Mouse (Mus musculus) limb, embryonic 12.5 days (tissue): Measurements from ENCODE around the gene Sgca. TPM values are rescaled to one million over a fixed set of nuclear protein-coding genes. Genes with fewer than 3 reads are reported as not detected.

ENCODE experiments used
- ATAC-seq: fragments of 200-750 bp; cut with Nextera tagmentation; 2 replicates; pipeline ENCODE4 v1.8.0; 2017; ENCODE audit warnings: low read depth, moderate TSS enrichment; ENCODE audit not compliant: insufficient number of reproducible peaks, insufficient read depth, low FRiP score, low TSS enrichment
- H3K27ac ChIP-seq: fragments of 300-500 bp; sonication (generic); 2 replicates; pipeline ENCODE4 v1.5.1; 2016; ENCODE audit warnings: mild to moderate bottlenecking, moderate library complexity
- H3K27me3 ChIP-seq: fragments of 300-500 bp; sonication (generic); 2 replicates; pipeline ENCODE4 v1.6.1; 2016; ENCODE audit warnings: mild to moderate bottlenecking, moderate library complexity
- H3K36me3 ChIP-seq: fragments of 300-500 bp; sonication (generic); 2 replicates; pipeline ENCODE4 v1.6.1; 2016; ENCODE audit warnings: mild to moderate bottlenecking, moderate library complexity
- H3K4me1 ChIP-seq: fragments of 300-500 bp; sonication (generic); replicated peaks from 2 replicates; pipeline ENCODE4 v1.6.1; 2016
- H3K4me2 ChIP-seq: fragments of 300-500 bp; sonication (generic); 2 replicates; pipeline ENCODE4 v1.6.1; 2016; ENCODE audit warnings: mild to moderate bottlenecking, moderate library complexity
- H3K4me3 ChIP-seq: fragments of 300-500 bp; sonication (generic); replicated peaks from 2 replicates; pipeline ENCODE4 v1.5.1; 2016; ENCODE audit warnings: mild to moderate bottlenecking
- H3K9ac ChIP-seq: fragments of 300-500 bp; sonication (generic); replicated peaks from 2 replicates; pipeline ENCODE4 v1.6.1; 2016; ENCODE audit warnings: mild to moderate bottlenecking, moderate library complexity
- H3K9me3 ChIP-seq: fragments of 300-500 bp; sonication (generic); 2 replicates; pipeline ENCODE4 v1.6.1; 2016; ENCODE audit warnings: mild to moderate bottlenecking, moderate library complexity
- WGBS: fragments of 180-500 bp; shearing (Covaris S2); methylation state at CpG from one replicate; pipeline ENCODE4 v1.1.7; 2016; 5-methylcytosine and 5-hydroxymethylcytosine counted together
- polyA plus RNA-seq: library from polyadenylated mRNA; unstranded; fragments of >200 nt; fragmentation: Nextera tagmentation; extraction: Ambion mirVana; gene quantifications from 2 replicates; pipeline ENCODE4 v1.2.1, GENCODE M21; 2016

Sgca gene
- polyA plus RNA-seq, 1 experiment from 2014 or later, result 2.8 TPM

DNA sequence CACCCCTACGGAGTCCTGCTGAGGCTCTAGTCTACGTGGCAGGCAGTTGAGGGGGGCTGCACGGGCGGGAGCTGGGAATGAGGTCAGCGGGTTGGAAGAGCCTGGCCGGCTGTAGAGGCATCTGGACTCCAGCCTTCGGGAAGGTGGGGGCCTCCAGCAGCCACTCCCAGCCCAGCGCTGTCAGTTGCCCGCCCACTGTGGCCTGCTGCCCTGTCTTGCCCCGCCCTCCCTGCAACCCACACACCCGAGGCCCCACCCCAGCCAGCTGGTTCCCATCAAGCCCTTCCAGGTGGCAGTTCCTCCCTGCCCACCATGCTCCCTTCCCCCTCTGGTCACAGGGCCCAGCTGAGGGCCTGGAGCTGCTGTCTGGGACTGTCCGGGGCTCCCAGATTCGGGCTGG is 47.3 kb downstream of the Sgca start:
- WGBS, result 1% methylated on average over 13 of the region's 13 CpGs
- Histone ChIP-seq H3K4me2 (peak overlapping the region; percentile 38), H3K27ac (peak overlapping the region; percentile 94), H3K9ac (no peak overlapping the region; the same call in 1 of the 2 replicates), H3K27me3 (no peaks in the 10 kb centered on the region), H3K4me3 (peak overlapping the region; percentile 11; the same call in 1 of the 2 replicates), H3K9me3 (no peaks in the 10 kb centered on the region), H3K4me1 (peaks cover 56% of the 10 kb centered on the region), H3K36me3 (no peaks in the 10 kb centered on the region)
- peak; percentile 91 for ATAC-seq

DNA sequence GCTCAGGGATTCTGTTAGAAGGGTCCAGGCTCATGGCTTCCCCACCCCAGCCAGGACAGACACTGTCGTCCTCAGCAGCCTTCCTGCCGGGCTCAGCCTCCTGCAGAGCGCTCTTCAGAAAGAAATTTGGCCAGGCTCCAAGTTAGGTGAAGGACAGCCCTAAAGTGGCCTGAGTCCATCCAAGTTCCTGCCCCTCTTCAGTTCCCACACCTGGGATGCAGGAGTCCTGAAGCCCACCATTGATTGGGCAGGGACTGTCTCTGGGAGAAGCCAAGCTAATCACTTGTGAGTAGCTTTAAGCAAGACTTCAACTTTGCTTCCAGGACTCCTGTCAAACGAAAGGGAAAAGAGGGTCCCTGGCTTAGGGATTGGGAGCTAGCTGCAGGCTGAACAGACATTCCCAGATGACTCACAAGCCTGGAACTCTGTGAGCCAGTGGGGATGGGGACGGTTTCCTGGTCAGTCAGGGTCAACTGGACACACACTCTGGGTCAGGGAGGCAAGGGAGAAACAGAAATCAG is 48.3 kb downstream of the Sgca start:
- Histone ChIP-seq H3K4me3 (no peak overlapping the region), H3K27ac (peak overlapping the region; percentile 94), H3K27me3 (no peaks in the 10 kb centered on the region), H3K36me3 (no peaks in the 10 kb centered on the region), H3K9me3 (no peaks in the 10 kb centered on the region), H3K9ac (no peak overlapping the region), H3K4me1 (peaks cover 46% of the 10 kb centered on the region), H3K4me2 (no peak overlapping the region)
- ATAC-seq, result no peak
- WGBS, result 18% methylated on average over 5 of the region's 5 CpGs

DNA sequence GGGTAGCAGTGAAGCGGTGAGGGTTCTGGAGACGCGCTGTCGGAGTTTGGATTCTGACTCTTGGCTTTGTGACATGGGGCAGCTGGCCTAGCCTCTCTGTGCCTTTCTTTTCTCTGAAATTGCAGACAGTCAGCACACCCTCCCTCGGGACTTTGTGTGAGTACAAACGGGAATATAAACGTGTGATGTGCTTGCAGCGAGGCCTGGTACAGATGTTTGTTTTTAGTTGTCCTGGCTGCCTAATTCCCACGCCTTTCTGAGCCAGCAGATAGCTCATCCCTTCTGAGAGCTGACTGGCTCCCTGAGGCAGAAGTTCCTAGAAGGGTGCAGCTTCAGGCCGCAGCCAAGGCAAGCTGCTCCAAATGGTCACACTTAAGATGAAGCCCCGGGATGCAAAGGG is 49.7 kb downstream of the Sgca start:
- 49% methylated on average over 11 of the region's 11 CpGs for WGBS
- Histone ChIP-seq H3K4me1 (peaks cover 40% of the 10 kb centered on the region), H3K4me2 (no peak overlapping the region), H3K9ac (no peak overlapping the region), H3K36me3 (no peaks in the 10 kb centered on the region), H3K4me3 (no peak overlapping the region), H3K27ac (peak overlapping the region; percentile 29; the same call in 1 of the 2 replicates), H3K9me3 (no peaks in the 10 kb centered on the region), H3K27me3 (no peaks in the 10 kb centered on the region)
- ATAC-seq, result no peak

DNA sequence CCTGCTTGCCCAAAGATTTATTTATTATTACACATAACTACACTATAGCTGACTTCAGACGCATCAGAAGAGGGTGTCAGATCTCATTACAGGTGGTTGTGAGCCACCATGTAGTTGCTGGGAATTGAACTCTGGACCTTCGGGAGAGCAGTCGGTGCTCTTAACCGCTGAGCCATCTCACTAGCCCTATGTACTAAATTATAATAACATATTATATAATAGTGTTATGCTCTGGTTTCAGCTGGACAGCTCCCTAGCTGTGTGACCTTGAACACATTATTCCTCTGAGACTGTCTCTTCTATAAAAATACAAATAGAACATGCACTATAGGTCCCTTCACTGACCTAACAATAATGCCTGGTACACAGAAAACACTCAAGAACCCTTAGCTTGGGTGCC is 51.1 kb downstream of the Sgca start:
- Histone ChIP-seq H3K4me1 (peaks cover 36% of the 10 kb centered on the region), H3K9ac (no peak overlapping the region), H3K4me3 (no peak overlapping the region), H3K27me3 (no peaks in the 10 kb centered on the region), H3K4me2 (no peak overlapping the region), H3K9me3 (no peaks in the 10 kb centered on the region), H3K36me3 (no peaks in the 10 kb centered on the region), H3K27ac (no peak overlapping the region)
- ATAC-seq, result no peak
- 90% methylated on average over 4 of the region's 4 CpGs for WGBS

DNA sequence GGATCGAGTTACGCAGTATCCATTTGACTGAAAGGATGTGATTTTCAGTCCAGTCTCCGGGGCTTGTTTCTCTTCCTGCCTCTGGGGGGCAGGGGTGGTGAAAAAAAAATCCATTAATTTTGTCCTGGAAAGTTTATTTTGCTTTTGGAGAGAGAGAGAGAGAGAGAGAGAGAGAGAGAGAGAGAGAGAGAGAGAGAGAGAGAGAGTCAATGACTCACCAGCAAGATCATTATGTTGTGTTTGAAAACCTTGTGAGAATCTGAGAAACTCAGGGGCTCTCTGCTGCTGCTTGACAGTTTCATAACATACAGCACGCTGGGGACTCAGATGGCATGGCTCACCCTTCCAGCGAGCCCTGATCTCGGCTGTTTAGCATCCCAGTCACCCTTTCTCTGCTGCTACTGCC is 55.1 kb downstream of the Sgca start:
- H3K27ac ChIP-seq, result no peak overlapping the region
- WGBS, result 39% methylated on average over 6 of the region's 6 CpGs
- ATAC-seq, result no peak

DNA sequence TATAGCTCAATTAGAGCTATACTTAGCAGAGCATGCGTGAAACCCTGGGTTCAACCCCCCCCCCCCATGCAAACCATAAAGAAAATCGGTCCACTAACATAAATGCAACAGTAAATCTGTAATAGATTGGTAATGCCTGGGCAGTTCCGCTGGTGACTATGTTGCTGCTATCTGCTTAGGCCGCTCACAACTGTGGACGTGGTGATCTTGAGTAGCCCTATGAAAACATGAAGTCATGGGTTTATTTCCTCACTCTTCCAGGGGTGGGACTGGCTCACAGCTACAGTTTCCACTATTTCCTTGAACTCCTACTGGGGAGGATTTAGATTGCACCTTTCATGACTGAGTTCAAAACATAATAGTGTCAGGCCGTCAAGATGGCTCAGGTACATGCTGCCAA is 58.4 kb downstream of the Sgca start:
- no peaks in the 10 kb centered on the region for H3K27me3 ChIP-seq
- H3K9me3 ChIP-seq, result no peaks in the 10 kb centered on the region
- no peak overlapping the region for H3K9ac ChIP-seq
- no peak for ATAC-seq
- no peaks in the 10 kb centered on the region for H3K36me3 ChIP-seq
- H3K4me1 ChIP-seq, result peaks cover 22% of the 10 kb centered on the region
- WGBS, result 64% methylated on average over 6 of the region's 6 CpGs
- 0 out of 2 replicates have a peak overlapping the region, but pooled peaks have one; percentile 64 for H3K27ac ChIP-seq
- H3K4me3 ChIP-seq, result no peak overlapping the region
- no peak overlapping the region for H3K4me2 ChIP-seq

More for the DNA sequence above, 55.1 kb downstream of the Sgca start:
- H3K36me3 ChIP-seq, result no peaks in the 10 kb centered on the region
- H3K4me3 ChIP-seq, result no peak overlapping the region
- no peaks in the 10 kb centered on the region for H3K27me3 ChIP-seq
- no peaks in the 10 kb centered on the region for H3K9me3 ChIP-seq
- peaks cover 13% of the 10 kb centered on the region for H3K4me1 ChIP-seq
- no peak overlapping the region for H3K9ac ChIP-seq
- no peak overlapping the region for H3K4me2 ChIP-seq

DNA sequence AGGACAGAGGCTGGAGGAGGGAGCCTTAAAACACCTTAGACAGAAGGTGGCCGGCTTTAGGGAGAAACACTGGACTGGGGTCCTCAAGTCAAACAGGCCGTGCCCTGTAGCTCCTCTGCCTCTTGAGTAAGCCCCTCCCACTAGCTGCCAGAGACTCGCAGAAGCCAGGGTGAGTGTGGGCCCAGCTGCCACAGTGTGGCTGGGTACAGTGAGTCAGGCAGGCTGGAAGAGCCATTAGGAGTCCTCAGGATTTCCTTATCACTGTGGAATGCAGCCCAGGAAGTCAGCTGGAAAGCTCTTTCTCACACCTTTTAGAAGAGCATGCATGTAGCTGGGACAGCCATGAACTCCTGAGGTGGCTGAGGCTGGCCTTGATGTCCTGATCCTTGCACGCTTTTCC is 59.6 kb downstream of the Sgca start:
- no peak for ATAC-seq
- Histone ChIP-seq H3K4me1 (peaks cover 26% of the 10 kb centered on the region), H3K27me3 (no peaks in the 10 kb centered on the region), H3K4me2 (no peak overlapping the region), H3K4me3 (no peak overlapping the region), H3K36me3 (no peaks in the 10 kb centered on the region), H3K9ac (no peak overlapping the region), H3K27ac (peak overlapping the region; percentile 18; the same call in 1 of the 2 replicates), H3K9me3 (no peaks in the 10 kb centered on the region)
- 30% methylated on average over 4 of the region's 4 CpGs for WGBS

DNA sequence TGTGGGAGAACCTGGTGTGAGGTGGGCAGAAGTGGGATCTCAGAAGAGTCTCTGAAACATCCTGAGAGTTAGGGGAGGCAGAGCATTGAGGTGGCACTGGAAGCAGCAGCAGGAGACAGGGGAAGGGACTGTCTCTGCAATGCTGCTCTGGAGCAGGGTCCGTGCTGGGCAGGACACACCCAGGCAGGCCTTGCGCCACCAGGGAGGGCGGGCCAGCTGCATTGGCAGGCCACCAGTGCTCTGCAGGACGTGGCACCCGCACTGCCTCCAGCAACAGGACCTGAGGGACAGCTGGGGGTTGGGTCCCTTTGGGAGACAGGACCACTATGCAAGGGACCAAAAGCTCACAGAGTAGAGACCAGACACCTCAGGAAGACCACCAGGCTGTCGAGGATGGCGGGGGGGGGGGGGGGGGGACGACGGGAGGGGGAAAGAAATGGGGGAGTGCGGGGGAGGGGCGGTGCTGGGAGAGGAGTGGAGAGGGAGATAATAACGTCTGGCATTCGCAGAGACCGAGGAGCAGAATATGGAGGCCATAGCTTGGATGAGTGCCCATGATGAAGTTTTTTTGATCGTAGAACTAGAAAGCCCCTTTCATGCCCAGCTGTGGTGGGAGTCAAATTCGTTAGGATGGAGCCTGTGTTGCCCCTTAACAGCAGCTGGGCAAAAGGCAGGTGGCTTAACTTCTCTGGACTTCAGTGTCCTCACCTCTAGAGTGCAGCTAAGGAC is 60.3 kb downstream of the Sgca start:
- H3K9ac ChIP-seq, result no peak overlapping the region
- WGBS, result 26% methylated on average over 13 of the region's 16 CpGs
- no peak overlapping the region for H3K4me2 ChIP-seq
- peaks cover 22% of the 10 kb centered on the region for H3K4me1 ChIP-seq
- no peak overlapping the region for H3K4me3 ChIP-seq
- no peaks in the 10 kb centered on the region for H3K27me3 ChIP-seq
- no peak for ATAC-seq
- H3K9me3 ChIP-seq, result no peaks in the 10 kb centered on the region
- H3K27ac ChIP-seq, result peak overlapping the region; percentile 18; the same call in 1 of the 2 replicates
- H3K36me3 ChIP-seq, result no peaks in the 10 kb centered on the region

DNA sequence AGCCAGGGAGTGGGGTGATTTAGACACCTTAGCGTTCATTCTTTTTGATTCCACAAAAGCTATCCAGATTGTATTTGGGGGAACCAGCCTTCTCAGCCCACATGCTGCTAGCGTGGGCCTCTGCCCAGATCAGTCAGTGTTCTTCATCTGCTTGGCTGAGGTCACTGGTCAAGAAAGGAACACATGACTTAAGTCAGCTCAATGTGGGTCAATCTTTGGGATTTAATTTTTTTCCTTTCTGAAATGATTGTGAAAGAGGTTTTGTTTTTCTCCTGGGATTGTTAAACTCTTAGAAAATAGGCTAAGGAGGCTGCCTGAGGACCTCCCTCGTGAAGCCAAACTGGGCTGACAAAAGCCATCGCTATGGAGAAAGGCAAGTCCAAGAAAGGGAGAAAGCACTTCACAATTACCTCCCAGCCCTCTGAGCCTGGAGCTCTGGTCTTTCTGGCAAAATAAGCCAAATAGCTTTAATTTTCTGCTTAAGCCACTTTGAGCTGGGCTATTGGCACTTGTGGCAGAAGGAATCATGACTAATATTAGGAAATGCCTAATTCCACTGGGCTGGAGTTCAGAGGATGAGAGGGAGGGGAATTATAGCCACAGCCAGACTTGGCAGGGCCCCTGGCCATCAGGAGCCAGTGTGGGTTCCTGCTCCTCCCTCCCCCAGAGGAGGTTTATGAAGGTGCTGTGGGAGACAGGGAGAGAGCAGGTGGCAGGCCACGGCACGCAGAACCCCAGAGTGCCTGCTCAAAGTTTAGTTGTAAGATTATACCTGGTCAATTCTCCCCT is 62.6 kb downstream of the Sgca start:
- no peak for ATAC-seq
- Histone ChIP-seq H3K9me3 (no peaks in the 10 kb centered on the region), H3K36me3 (no peaks in the 10 kb centered on the region), H3K4me2 (no peak overlapping the region), H3K27me3 (no peaks in the 10 kb centered on the region), H3K4me1 (peaks cover 22% of the 10 kb centered on the region), H3K4me3 (no peak overlapping the region), H3K9ac (no peak overlapping the region), H3K27ac (no peak overlapping the region)
- 65% methylated on average over 6 of the region's 6 CpGs for WGBS
